Comparison of ENCODE assay signal across 8 mouse cellular contexts in genomic region chr12:40223082-40223619, GRCm38 (mm10). TPM values are rescaled to one million over a fixed set of nuclear protein-coding genes. Genes with fewer than 3 reads are reported as not detected.
A peak's percentile ranks its signal among the peaks of the same experiment; 100 is the strongest.
DNase-seq lines count a peak whose midpoint lies in the region; ATAC-seq and TF ChIP-seq lines count a peak whose summit lies in the region.

No protein-coding gene starts in this region.

- H3K27ac ChIP-seq in gastrocnemius, adult 2 months = peak overlapping the region; percentile 100
- peak overlapping the region; percentile 98 for H3K27ac ChIP-seq in hindbrain, postnatal 0 days
- peak overlapping the region; percentile 99 for H3K27ac ChIP-seq in left cerebral cortex, adult 2 months

- peak overlapping the region; percentile 86 for H3K9ac ChIP-seq in hindbrain, postnatal 0 days (replicated peaks; ENCODE audit: low read length)

- peak; percentile 96 for DNase-seq in WW6 (ENCODE audit: low read depth, low spot score)
- peak; percentile 98 to 99 for DNase-seq in cerebellum, postnatal 4 days (ENCODE audit: low spot score in 2 of 2)
- DNase-seq in gastrocnemius, adult 2 months = peak; percentile 99
- peak; percentile 99 for DNase-seq in hindbrain, postnatal 0 days (ENCODE audit: low spot score)
- DNase-seq in left cerebral cortex, adult 2 months (ENCODE audit: extremely low spot score in 1 of 2, low spot score in 2 of 2) = peak; percentile 100
- peak; percentile 99 for DNase-seq in right cerebral cortex, adult 2 months (ENCODE audit: low spot score in 2 of 2)
- peak; percentile 98 for DNase-seq in urinary bladder, postnatal 14 days (ENCODE audit: low spot score)

- H3K4me1 ChIP-seq in hindbrain, postnatal 0 days (ENCODE audit: insufficient read depth, low read length) = peaks cover 11% of the 10 kb centered on the region

- H3K9me3 ChIP-seq in hindbrain, postnatal 0 days (ENCODE audit: low read length) = no peaks in the 10 kb centered on the region

- TF ChIP-seq CTCF in gastrocnemius, adult 2 months (IDR thresholded peaks at IDR 0.05) = no peak
- no peak; the same call in 1 of the 2 replicates for TF ChIP-seq CTCF in hindbrain, postnatal 0 days (IDR thresholded peaks at IDR 0.05; ENCODE audit: low read depth)
- no peak for TF ChIP-seq CTCF in left cerebral cortex, adult 2 months (IDR thresholded peaks at IDR 0.05)

- peak overlapping the region; percentile 76 for H3K4me2 ChIP-seq in hindbrain, postnatal 0 days (ENCODE audit: low read depth, low read length)

- under 1% methylated on average over 45 of the region's 47 CpGs for WGBS in hindbrain, postnatal 0 days

- H3K27me3 ChIP-seq in hindbrain, postnatal 0 days (ENCODE audit: insufficient read depth, low read length) = no peaks in the 10 kb centered on the region

- intact Hi-C loops in gastrocnemius, adult 2 months (cut with DNase I) = loop anchor here (10.0 kb wide), 1 partner anchor 362 kb away; no protein-coding TSS in a partner anchor
- intact Hi-C loops in left cerebral cortex, adult 2 months (cut with DNase I) = loop anchor here (2.0 to 10.0 kb wide), 2 partner anchors 224 to 1262 kb away; partner anchors contain the start of gene Lrrn3

- ATAC-seq in hindbrain, postnatal 0 days = peak; percentile 98
- ATAC-seq in megakaryocyte, adult 5-6 weeks (ENCODE audit: poor library complexity, severe bottlenecking) = peak; percentile 82

- H3K36me3 ChIP-seq in hindbrain, postnatal 0 days (ENCODE audit: insufficient read depth, low read length) = no peaks in the 10 kb centered on the region

- peak overlapping the region; percentile 94 for H3K4me3 ChIP-seq in gastrocnemius, adult 2 months
- peak overlapping the region; percentile 87 for H3K4me3 ChIP-seq in hindbrain, postnatal 0 days (ENCODE audit: low read length)
- peak overlapping the region; percentile 92 for H3K4me3 ChIP-seq in left cerebral cortex, adult 2 months

RNA-seq across cellular contexts. Expression of gene Lsmem1, which starts 23.9 kb away (rescaled TPM):
- total RNA-seq in gastrocnemius, adult 2 months (2021) = 10 to 100 TPM; 55.8 to 58.6 TPM
- not detected in 2 replicates for total RNA-seq in hindbrain, postnatal 0 days (2014; rRNA removed)
- polyA plus RNA-seq in hindbrain, postnatal 0 days (2015; fragmentation: Nextera tagmentation; extraction: Ambion mirVana) = 0.09 and 0.24 TPM in 2 replicates
- total RNA-seq in left cerebral cortex, adult 2 months (2021) = 1 to 10 TPM; 1.5 to 1.7 TPM
- not detected in 2 replicates for total RNA-seq in megakaryocyte, adult 5-6 weeks (2015)
- 0.26 TPM in 1 of 2 replicates, not detected in the other for total RNA-seq in megakaryocyte, adult 5-6 weeks (2017)

RNA-seq across cellular contexts. Expression of gene Ifrd1, which starts 25.2 kb away (rescaled TPM):
- total RNA-seq in gastrocnemius, adult 2 months (2021) = 100 to 1,000 TPM; 106 to 137 TPM
- 36.0 and 37.8 TPM in 2 replicates for total RNA-seq in hindbrain, postnatal 0 days (2014; rRNA removed)
- 118 and 128 TPM in 2 replicates for polyA plus RNA-seq in hindbrain, postnatal 0 days (2015; fragmentation: Nextera tagmentation; extraction: Ambion mirVana)
- total RNA-seq in left cerebral cortex, adult 2 months (2021) = 100 to 1,000 TPM; 125 to 134 TPM
- total RNA-seq in megakaryocyte, adult 5-6 weeks (2015) = 135 and 150 TPM in 2 replicates
- 99.7 and 100 TPM in 2 replicates for total RNA-seq in megakaryocyte, adult 5-6 weeks (2017)

Comparison
In these comparisons a context has a peak if more than half of its experiments do, and no peak if none do; other contexts are left out.
1. Peak in every context shown above with its lines: DNase-seq, ATAC-seq, H3K4me3 ChIP-seq and H3K27ac ChIP-seq.
2. RNA of gene Lsmem1, which starts 23.9 kb away (total RNA-seq): 55.8 to 58.6 TPM in gastrocnemius, adult 2 months; 1.5 to 1.7 TPM in left cerebral cortex, adult 2 months, 0.26 TPM in megakaryocyte, adult 5-6 weeks and not detected in hindbrain, postnatal 0 days; every median in the first group is over 10 times any median in the second.